Mouse (Mus musculus): Measurements from ENCODE around the gene Igf1r.

- no peak for TF ChIP-seq CTCF (IDR thresholded peaks at IDR 0.05; ENCODE audit: insufficient read depth, low read length)
- no peak for TF ChIP-seq POLR2A (IDR thresholded peaks at IDR 0.05; ENCODE audit: borderline replicate concordance, extremely low read depth, low read depth, low read length)
These were observed 256.4 kb downstream of the Igf1r start for GRCm38 (mm10) chr7:68209039-68209438.

Measured in lung, adult 2 months (tissue).